Mouse (Mus musculus): ENCODE measurements at regions not wholly inside any gene's neighbourhood (a gene's known extent, or its start where the extent isn't known, plus 50 kb on each side); places are given as distances from the start of the nearest gene placed in this dataset.

DNA sequence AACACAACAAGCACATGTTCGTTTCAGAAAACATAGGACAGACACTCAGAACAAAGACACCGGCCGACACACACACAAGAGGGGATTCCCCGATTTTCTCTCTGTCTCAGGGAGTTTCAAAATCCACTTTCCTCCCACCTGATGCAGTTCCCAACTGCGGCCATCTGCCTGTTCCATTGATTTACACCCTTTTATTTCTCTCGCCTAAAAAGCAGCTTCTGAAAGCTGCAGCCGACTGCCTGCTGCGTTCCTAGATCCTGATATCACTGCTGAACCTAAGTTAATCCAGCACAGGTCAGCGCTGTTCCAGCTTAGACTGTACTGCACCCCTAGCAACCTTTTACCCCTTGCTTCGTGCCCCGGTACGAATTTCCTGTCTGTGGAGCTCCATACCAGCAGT, 237.0 kb downstream of the Impad1 start:
- Histone ChIP-seq H3K79me2 (ENCODE audit: control insufficient read depth, insufficient read depth) (no peaks in the 10 kb centered on the region), H3K4me2 (ENCODE audit: low read depth) (no peak overlapping the region), H3K27me3 (ENCODE audit: control insufficient read depth, insufficient read depth, insufficient read length) (no peaks in the 10 kb centered on the region), H3K4me3 (no peak overlapping the region), H3ac (ENCODE audit: control insufficient read depth, insufficient read length) (no peak overlapping the region), H3K36me3 (ENCODE audit: control insufficient read depth, insufficient read depth) (no peaks in the 10 kb centered on the region)
- TF ChIP-seq TCF3 (IDR thresholded peaks at IDR 0.05; ENCODE audit: insufficient read length, low read depth), result no peak
- no peak for TF ChIP-seq MAX (IDR thresholded peaks at IDR 0.05; ENCODE audit: low read depth)
- no peak for TF ChIP-seq TCF12 (IDR thresholded peaks at IDR 0.05; ENCODE audit: insufficient read depth, poor library complexity, severe bottlenecking)
- no peak for TF ChIP-seq E2F4 (IDR thresholded peaks at IDR 0.05; ENCODE audit: insufficient read depth)
- no peak for TF ChIP-seq USF1 (IDR thresholded peaks at IDR 0.05; ENCODE audit: low read depth)
- no peak for TF ChIP-seq REST (IDR thresholded peaks at IDR 0.05; ENCODE audit: insufficient read depth, insufficient read length)
- no peak for TF ChIP-seq MYOD1 (IDR thresholded peaks at IDR 0.05; ENCODE audit: control insufficient read depth in 1 of 3, insufficient read length in 2 of 3, low read depth in 2 of 3)
- TF ChIP-seq SRF (IDR thresholded peaks at IDR 0.05; ENCODE audit: control insufficient read depth, insufficient read length, low read depth), result no peak
- TF ChIP-seq POLR2A (IDR thresholded peaks at IDR 0.05; ENCODE audit: insufficient read length, low read depth), result no peak
- TF ChIP-seq MYOG (IDR thresholded peaks at IDR 0.05; ENCODE audit: control insufficient read depth in 1 of 3, insufficient read depth in 1 of 3, insufficient read length in 2 of 3, low read depth in 2 of 3), result no peak
- no peak for TF ChIP-seq POLR2AphosphoS2 (IDR thresholded peaks at IDR 0.05; ENCODE audit: insufficient read length, low read depth)
- TF ChIP-seq CEBPB (IDR thresholded peaks at IDR 0.05; ENCODE audit: insufficient read depth, poor library complexity, severe bottlenecking), result no peak

GRCm38 (mm10) chr4:4550301-4550700, 242.9 kb downstream of the Impad1 start:
- no peak overlapping the region for H3K4me3 ChIP-seq
- no peaks in the 10 kb centered on the region for H3K79me2 ChIP-seq (ENCODE audit: control insufficient read depth, insufficient read depth)
- no peak for TF ChIP-seq MYOG (IDR thresholded peaks at IDR 0.05; ENCODE audit: control insufficient read depth in 1 of 3, insufficient read depth in 1 of 3, insufficient read length in 2 of 3, low read depth in 2 of 3)
- no peak for TF ChIP-seq TCF3 (IDR thresholded peaks at IDR 0.05; ENCODE audit: insufficient read length, low read depth)
- TF ChIP-seq SRF (IDR thresholded peaks at IDR 0.05; ENCODE audit: control insufficient read depth, insufficient read length, low read depth), result no peak
- TF ChIP-seq POLR2A (IDR thresholded peaks at IDR 0.05; ENCODE audit: insufficient read length, low read depth), result no peak
- no peak for TF ChIP-seq MAX (IDR thresholded peaks at IDR 0.05; ENCODE audit: low read depth)
- no peak for TF ChIP-seq REST (IDR thresholded peaks at IDR 0.05; ENCODE audit: insufficient read depth, insufficient read length)
- no peak for TF ChIP-seq CEBPB (IDR thresholded peaks at IDR 0.05; ENCODE audit: insufficient read depth, poor library complexity, severe bottlenecking)
- TF ChIP-seq USF1 (IDR thresholded peaks at IDR 0.05; ENCODE audit: low read depth), result no peak
- TF ChIP-seq POLR2AphosphoS2 (IDR thresholded peaks at IDR 0.05; ENCODE audit: insufficient read length, low read depth), result no peak
- TF ChIP-seq MYOD1 (IDR thresholded peaks at IDR 0.05; ENCODE audit: control insufficient read depth in 1 of 3, insufficient read length in 2 of 3, low read depth in 2 of 3), result no peak
- no peak for TF ChIP-seq E2F4 (IDR thresholded peaks at IDR 0.05; ENCODE audit: insufficient read depth)
- TF ChIP-seq TCF12 (IDR thresholded peaks at IDR 0.05; ENCODE audit: insufficient read depth, poor library complexity, severe bottlenecking), result no peak
- no peaks in the 10 kb centered on the region for H3K27me3 ChIP-seq (ENCODE audit: control insufficient read depth, insufficient read depth, insufficient read length)
- no peak overlapping the region for H3ac ChIP-seq (ENCODE audit: control insufficient read depth, insufficient read length)
- H3K36me3 ChIP-seq (ENCODE audit: control insufficient read depth, insufficient read depth), result no peaks in the 10 kb centered on the region
- H3K4me2 ChIP-seq (ENCODE audit: low read depth), result no peak overlapping the region

DNA sequence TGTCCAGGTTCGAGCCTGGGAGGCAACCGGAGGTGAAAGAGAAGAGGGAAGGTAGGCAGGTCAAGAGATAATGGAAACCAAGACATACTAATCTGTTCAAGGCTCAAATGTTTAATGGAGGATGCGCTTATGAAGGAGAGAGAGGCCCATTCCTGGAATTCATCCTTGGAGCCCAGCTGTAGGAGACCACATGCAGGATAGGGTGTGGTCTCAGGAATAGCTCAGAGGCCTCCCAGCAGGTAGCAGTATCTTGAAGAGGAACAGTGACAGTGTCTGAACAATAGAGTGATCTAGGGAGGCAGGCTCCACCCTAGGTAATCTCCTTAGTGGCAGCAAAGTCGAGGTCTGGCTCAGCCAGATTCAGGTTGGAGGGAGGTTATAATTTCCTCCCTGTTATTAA, 243.3 kb downstream of the Impad1 start:
- H3K4me2 ChIP-seq (ENCODE audit: low read depth), result no peak overlapping the region

GRCm38 (mm10) chr4:4537172-4537753, 255.9 kb downstream of the Impad1 start:
- TF ChIP-seq USF1 (IDR thresholded peaks at IDR 0.05; ENCODE audit: low read depth) (no peak), REST (IDR thresholded peaks at IDR 0.05; ENCODE audit: insufficient read depth, insufficient read length) (no peak), CEBPB (IDR thresholded peaks at IDR 0.05; ENCODE audit: insufficient read depth, poor library complexity, severe bottlenecking) (no peak), TCF3 (IDR thresholded peaks at IDR 0.05; ENCODE audit: insufficient read length, low read depth) (no peak), MAX (IDR thresholded peaks at IDR 0.05; ENCODE audit: low read depth) (no peak), MYOG (IDR thresholded peaks at IDR 0.05; ENCODE audit: control insufficient read depth in 1 of 3, insufficient read depth in 1 of 3, insufficient read length in 2 of 3, low read depth in 2 of 3) (no peak), POLR2A (IDR thresholded peaks at IDR 0.05; ENCODE audit: insufficient read length, low read depth) (no peak), MYOD1 (IDR thresholded peaks at IDR 0.05; ENCODE audit: control insufficient read depth in 1 of 3, insufficient read length in 2 of 3, low read depth in 2 of 3) (no peak), E2F4 (IDR thresholded peaks at IDR 0.05; ENCODE audit: insufficient read depth) (no peak), SRF (IDR thresholded peaks at IDR 0.05; ENCODE audit: control insufficient read depth, insufficient read length, low read depth) (no peak), POLR2AphosphoS2 (IDR thresholded peaks at IDR 0.05; ENCODE audit: insufficient read length, low read depth) (no peak), TCF12 (IDR thresholded peaks at IDR 0.05; ENCODE audit: insufficient read depth, poor library complexity, severe bottlenecking) (no peak)
- Histone ChIP-seq H3K79me2 (ENCODE audit: control insufficient read depth, insufficient read depth) (no peaks in the 10 kb centered on the region), H3K36me3 (ENCODE audit: control insufficient read depth, insufficient read depth) (no peaks in the 10 kb centered on the region), H3ac (ENCODE audit: control insufficient read depth, insufficient read length) (no peak overlapping the region), H3K4me3 (no peak overlapping the region), H3K4me2 (ENCODE audit: low read depth) (no peak overlapping the region), H3K27me3 (ENCODE audit: control insufficient read depth, insufficient read depth, insufficient read length) (no peaks in the 10 kb centered on the region)

More for the DNA sequence above, 243.3 kb downstream of the Impad1 start:
- no peaks in the 10 kb centered on the region for H3K36me3 ChIP-seq (ENCODE audit: control insufficient read depth, insufficient read depth)
- H3K27me3 ChIP-seq (ENCODE audit: control insufficient read depth, insufficient read depth, insufficient read length), result no peaks in the 10 kb centered on the region
- no peak overlapping the region for H3K4me3 ChIP-seq
- H3K79me2 ChIP-seq (ENCODE audit: control insufficient read depth, insufficient read depth), result no peaks in the 10 kb centered on the region
- no peak for TF ChIP-seq POLR2A (IDR thresholded peaks at IDR 0.05; ENCODE audit: insufficient read length, low read depth)
- TF ChIP-seq CEBPB (IDR thresholded peaks at IDR 0.05; ENCODE audit: insufficient read depth, poor library complexity, severe bottlenecking), result no peak
- no peak for TF ChIP-seq E2F4 (IDR thresholded peaks at IDR 0.05; ENCODE audit: insufficient read depth)
- no peak for TF ChIP-seq TCF12 (IDR thresholded peaks at IDR 0.05; ENCODE audit: insufficient read depth, poor library complexity, severe bottlenecking)
- no peak for TF ChIP-seq MAX (IDR thresholded peaks at IDR 0.05; ENCODE audit: low read depth)
- TF ChIP-seq SRF (IDR thresholded peaks at IDR 0.05; ENCODE audit: control insufficient read depth, insufficient read length, low read depth), result no peak
- TF ChIP-seq POLR2AphosphoS2 (IDR thresholded peaks at IDR 0.05; ENCODE audit: insufficient read length, low read depth), result no peak
- no peak for TF ChIP-seq USF1 (IDR thresholded peaks at IDR 0.05; ENCODE audit: low read depth)
- TF ChIP-seq MYOG (IDR thresholded peaks at IDR 0.05; ENCODE audit: control insufficient read depth in 1 of 3, insufficient read depth in 1 of 3, insufficient read length in 2 of 3, low read depth in 2 of 3), result no peak
- no peak for TF ChIP-seq TCF3 (IDR thresholded peaks at IDR 0.05; ENCODE audit: insufficient read length, low read depth)
- TF ChIP-seq MYOD1 (IDR thresholded peaks at IDR 0.05; ENCODE audit: control insufficient read depth in 1 of 3, insufficient read length in 2 of 3, low read depth in 2 of 3), result no peak
- no peak for TF ChIP-seq REST (IDR thresholded peaks at IDR 0.05; ENCODE audit: insufficient read depth, insufficient read length)
- H3ac ChIP-seq (ENCODE audit: control insufficient read depth, insufficient read length), result no peak overlapping the region

All from myocyte (in vitro differentiated cells).